Mouse (Mus musculus) ES-E14 (cell line): ENCODE results near the gene Cenpp.

Source experiments
- CHD2 ChIP-seq: IDR thresholded peaks from 2 replicates; pipeline ENCODE4 v1.6.1; 2014; ENCODE audit warnings: mild to moderate bottlenecking, low read depth, low read length, inconsistent platforms
- ZC3H11A ChIP-seq: IDR thresholded peaks from 2 replicates; pipeline ENCODE4 v1.6.1; 2012; ENCODE audit warnings: low read depth, mild to moderate bottlenecking, inconsistent platforms, low read length, borderline replicate concordance
- ZNF384 ChIP-seq: IDR thresholded peaks from 2 replicates; pipeline ENCODE4 v1.6.1; 2012; ENCODE audit warnings: low read depth, low read length, inconsistent platforms

DNA sequence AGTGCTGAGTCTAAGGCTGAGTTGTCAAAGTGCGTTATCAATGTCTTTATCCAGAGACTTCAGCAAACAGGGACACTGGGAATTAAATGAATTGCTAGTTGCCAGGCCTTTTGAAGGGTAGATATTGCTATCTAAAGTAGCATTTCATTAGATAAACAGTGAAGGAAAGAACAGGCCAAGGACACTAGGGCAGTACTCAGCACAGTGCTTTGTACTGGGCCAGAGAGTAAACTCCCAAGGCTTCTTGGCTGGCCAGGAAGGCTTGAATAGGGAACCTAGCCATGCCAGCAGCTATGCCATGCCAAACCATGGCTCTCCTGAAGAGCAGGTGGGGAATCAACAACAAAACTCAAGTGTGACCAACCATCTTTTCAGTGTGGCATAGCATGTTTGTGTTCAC is 115.6 kb downstream of the Cenpp start:
- TF ChIP-seq CHD2 (no peak), ZNF384 (no peak), ZC3H11A (no peak)
